Mouse (Mus musculus) bone marrow macrophage, adult 2 months (primary cell): ENCODE measurements at regions not wholly inside any gene's neighbourhood (a gene's known extent, or its start where the extent isn't known, plus 50 kb on each side); places are given as distances from the start of the nearest gene placed in this dataset.

Experiments used
- CTCF ChIP-seq: IDR thresholded peaks from 2 replicates; pipeline ENCODE4 v1.5.1; 2012; ENCODE audit warnings: low read depth, mild to moderate bottlenecking, low read length, moderate library complexity
- POLR2A ChIP-seq: IDR thresholded peaks from 2 replicates; pipeline ENCODE4 v1.6.1; 2012; ENCODE audit warnings: mild to moderate bottlenecking, low read depth, low read length, borderline replicate concordance

GRCm38 (mm10) chr3:149087488-149087887 lies 97.1 kb upstream of the Adgrl2 start:
- TF ChIP-seq CTCF (no peak), POLR2A (no peak)
